Mouse (Mus musculus): ENCODE data around the gene Zdhhc18.
"Not testable (repeated sequence)": the region's sequence is repeated elsewhere in the genome, so short reads cannot be mapped to it uniquely, and the experiment has no call there.

Gene Zdhhc18

DNA sequence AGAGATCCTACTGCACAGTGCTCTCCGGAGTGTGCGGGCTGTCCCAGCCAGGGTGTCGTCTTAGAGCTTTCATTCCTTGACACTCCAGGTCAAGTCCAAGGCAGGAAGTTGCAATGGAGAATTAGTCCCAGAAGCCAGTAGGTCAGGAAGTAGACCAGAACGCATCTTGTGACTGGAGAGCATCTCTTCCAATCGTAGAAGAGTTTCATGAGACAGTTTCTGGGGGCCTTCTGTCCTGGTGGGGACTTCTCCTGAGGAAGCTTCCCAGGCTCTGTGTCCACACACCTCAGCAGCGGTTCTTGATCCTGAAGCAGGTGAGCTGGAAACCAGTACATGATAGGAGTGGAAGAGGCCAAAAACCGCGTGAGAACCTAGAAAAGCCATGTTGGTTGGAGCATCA lies 12.5 kb upstream of the Zdhhc18 start:
- no peak for DNase-seq

DNA sequence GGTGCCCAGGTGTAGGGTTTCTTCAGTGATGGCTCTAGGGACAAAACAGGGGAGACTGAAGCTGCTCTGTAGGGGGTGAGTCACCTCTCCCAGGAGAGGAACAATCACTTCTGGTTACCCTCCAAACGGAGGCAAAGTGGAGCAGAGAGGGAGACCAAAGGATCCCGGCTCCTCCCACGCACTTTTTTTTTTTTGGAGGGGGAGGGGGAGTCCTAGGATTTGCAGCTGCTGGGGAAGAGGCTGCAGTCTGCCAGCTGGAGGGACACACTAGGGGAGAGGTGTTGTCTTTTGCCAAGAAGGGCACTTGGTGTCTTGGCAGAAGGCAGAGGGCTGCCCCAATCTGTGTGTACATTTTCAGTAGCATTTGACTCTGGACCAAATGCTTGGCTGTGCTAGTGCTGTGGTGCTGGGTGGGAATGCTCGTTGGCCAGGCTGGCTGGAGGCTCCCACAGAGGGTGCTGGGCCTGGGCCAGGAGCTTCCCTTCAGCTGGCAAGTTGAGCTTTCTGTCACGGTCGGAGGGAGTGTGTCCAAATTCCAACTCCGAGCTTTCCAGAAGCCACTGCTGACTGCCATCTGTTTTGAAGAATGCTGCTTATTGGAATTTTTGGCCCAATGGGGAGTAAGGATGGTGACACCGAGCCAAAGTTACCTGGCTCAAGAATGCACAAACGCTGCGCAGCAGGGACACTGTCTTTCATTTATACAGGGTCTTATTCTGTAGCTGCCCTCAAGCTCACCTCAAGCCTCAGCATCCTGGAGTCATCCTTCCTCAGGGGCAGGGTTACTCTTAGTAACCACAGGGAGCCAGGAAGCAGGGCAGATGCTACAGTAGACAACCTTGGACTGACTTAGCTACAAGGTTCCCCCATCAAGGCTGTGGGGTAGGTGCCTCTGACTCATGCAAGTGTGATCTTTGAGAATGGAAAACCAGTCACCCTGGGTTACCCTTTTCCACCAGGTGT lies 10.5 kb upstream of the Zdhhc18 start:
- no peak for DNase-seq

DNA sequence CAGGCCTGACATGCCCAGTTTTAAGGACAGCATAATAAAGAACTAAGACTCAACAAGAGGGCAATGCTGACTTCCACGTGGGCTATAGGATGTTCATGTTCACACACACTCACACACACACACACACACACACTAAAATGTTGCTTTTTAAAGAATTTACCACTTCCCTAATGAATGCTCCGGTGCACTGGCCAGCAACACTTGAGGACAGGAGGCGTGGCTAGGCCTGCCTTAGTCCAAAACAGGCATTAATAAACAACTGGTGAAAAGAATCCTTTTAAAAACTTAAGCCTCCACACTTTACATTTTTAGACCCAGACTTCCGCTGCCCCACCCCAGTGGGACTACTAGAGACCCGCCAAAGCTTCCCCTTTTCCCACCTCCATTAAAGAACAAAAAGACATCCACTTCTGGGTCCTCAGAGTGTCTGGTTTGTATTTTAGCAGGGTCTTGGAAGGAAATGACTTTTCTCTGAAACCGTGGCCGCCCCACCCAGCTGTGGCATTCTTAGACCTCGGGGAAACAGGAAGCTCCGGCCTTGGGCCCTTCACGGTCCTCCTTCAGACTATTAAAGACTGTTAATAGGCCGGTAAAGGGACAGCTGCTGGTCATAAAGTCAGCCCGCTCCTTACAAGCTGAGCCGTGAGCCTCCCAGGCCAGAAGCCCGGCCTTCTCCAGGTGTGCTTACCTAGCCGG lies 9.7 kb upstream of the Zdhhc18 start:
- DNase-seq = no peak

DNA sequence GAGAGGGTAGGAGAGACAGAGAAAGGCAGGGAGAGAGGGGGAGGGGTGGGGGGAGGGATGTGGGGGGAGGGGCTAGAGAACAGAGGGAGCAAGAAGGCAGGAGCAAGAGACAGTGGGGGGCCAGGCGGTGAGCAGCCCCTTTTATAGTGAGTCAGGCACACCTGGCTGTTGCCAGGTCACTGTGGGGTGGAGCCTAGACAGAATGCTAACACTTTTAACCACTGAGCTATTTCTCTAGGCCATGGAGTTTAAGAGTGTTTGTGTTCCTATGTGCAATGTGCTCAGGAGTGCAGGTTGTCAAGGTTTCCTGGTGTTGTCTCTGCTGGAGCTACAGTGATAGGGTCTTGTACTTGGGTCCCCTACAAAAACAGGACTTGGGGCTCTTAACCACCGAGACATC lies 8.8 kb upstream of the Zdhhc18 start:
- no peak for DNase-seq

DNA sequence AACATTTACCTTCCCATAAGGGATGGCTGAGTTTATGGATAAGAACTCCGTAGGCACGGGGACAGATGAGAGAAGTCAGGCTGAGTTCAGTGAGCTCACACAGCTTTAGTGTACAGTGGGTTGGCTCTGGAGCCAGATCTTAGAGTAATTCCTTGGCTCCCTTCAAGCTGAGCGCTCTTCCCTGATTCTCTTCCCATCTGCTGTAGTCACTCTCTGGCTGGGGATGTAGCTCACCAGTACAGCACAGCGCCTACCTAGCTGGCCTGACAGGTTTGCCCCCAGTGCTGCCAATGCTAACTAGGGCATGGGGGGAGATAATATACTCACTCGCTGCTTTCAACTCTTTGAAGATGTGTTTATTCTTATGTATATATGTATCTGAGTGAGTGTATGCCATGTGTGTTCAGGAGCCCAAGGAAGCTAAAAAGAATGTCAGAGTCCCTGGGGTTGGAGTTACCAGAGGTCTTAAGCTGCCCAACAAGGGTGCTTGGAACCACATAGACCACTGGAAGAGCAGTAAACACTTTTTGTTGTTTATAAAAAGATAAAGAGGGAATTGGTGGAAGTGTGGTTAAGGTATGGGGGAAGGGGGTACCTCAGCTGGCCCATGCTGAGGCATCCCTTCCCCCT lies 8.0 kb upstream of the Zdhhc18 start:
- no peak for DNase-seq

DNA sequence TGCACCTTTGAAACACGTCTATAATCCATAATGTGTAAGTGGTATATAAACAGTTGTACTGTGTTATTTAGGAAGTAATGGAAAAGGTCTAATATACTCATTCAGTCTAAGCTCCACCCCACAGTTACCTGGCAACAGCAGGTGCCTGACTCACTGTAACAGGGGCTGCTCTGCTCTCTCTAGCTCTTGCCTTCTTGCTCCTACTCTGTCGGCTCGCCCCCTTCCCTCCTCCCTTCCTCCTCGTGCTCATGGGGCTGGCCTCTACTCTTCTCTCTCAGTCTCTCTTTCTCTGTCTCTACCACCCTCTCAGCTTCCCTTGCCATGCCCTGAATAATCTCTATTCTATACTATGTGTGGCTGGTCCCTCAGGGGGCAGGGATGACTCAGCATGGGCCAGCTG lies 7.0 kb upstream of the Zdhhc18 start:
- DNase-seq = no peak

DNA sequence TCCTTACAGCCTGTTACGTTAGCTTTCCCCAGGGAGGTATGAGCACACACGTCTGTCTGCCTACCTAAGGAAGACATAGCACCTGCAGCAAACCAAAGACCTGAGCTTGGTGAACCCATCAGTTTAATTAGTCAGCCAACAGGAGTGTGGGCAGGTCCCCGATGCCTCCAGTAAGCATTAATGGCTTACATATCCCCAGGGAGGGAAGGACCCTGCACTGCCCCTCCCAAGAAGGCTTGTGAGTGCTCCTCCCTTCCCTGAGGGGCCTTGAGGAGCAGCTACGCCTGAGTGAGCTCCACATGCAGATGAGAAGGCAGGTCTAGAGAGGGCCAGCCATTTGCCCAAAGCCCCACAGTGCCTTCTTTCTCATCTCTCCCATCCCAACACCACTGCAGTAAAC lies 6.3 kb upstream of the Zdhhc18 start:
- no peak for DNase-seq

DNA sequence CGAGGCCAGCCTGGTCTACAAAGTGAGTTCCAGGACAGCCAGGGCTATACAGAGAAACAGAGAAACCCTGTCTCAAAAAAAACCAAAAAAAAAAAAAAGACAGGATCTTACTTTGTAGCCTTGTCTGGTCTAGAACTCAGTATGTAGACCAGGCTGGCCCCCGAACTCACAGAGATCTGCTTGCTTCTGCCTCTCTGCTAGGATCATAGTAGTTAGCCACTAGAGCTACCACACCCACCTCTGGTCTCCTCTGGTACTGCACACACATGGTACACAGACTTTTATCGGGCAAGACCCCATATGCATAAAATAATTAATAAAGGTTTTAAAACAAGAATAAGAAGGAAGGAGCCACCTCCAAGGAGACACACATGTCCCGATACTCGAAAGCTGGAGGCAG lies 4.1 kb upstream of the Zdhhc18 start:
- DNase-seq = not testable (repeated sequence)

DNA sequence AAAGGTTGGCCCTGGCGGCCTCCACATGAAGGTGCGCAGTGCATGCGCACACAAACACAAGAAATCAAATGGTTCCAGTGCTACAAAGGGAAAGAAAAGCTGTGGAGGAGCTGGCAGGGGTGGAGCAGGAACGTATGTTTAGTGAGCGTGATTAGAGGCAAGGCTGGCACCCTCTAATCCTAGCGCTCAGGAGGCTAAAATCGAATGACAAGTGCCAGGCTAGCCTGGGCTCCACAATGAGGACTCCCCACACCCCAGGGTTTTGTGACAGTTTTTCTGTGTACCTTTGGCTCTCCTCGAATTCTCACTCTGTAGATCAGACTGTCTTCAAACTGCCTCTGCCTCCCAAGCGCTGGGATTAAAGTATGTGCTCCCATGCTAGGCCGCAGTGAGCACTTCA lies 2.8 kb upstream of the Zdhhc18 start:
- no peak for DNase-seq

DNA sequence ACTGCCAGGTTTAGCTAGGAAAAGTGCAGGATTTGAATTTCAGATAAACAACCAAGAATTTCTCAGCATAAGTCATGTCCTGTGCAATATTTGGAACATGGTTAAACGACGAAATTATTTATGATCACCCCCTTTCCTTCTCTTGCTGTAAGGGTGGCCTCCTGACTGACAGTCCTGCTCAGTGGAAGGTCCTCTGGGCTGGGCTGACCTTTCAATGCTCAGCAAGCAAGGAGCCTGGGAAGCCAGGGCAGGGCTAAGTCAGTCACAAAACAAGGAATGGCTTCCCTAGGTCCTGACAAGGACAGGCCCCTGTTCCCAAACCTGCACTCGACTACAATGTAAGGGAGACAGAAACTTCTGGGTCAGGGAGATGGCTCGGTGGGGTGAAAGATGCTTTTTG lies 2.0 kb upstream of the Zdhhc18 start:
- no peak for DNase-seq

DNA sequence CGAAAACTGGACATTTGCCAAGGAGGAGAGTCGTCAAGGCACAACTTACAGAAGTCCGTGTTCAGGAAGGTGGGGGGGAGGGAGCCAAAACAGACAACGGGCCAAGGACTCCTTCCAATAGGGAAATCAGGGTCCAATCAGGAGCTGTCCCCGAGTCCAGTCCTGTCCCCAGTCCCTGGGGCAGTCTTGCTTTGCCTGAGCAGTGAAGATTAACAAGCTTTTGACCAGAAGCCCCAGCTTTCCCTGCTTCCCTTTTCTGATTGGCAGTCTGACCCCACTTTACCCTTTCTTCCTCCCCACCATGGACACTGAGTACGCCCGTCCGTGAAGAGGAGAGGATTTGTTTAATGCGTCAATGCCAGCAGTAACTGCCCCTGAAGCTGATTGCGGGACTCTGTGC lies 1.5 kb upstream of the Zdhhc18 start:
- DNase-seq = no peak

DNA sequence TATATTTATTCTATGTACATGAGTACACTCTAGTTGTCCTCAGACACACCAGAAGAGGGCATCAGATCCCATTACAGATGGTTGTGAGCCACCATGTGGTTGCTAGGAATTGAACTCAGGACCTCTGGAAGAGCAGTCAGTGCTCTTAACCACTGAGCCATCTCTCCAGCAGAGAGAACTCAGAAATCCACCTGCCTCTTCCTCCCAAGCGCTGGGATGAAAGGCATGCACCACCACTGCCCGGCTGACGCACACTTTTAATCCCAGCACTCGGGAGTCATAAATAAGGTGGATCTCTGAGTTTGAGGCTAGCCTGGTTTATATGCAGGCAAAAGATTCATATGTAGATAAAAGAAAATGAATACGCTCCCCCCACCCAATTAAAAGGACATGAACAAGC lies 490 bp downstream of the Zdhhc18 start:
- DNase-seq = not testable (repeated sequence)

DNA sequence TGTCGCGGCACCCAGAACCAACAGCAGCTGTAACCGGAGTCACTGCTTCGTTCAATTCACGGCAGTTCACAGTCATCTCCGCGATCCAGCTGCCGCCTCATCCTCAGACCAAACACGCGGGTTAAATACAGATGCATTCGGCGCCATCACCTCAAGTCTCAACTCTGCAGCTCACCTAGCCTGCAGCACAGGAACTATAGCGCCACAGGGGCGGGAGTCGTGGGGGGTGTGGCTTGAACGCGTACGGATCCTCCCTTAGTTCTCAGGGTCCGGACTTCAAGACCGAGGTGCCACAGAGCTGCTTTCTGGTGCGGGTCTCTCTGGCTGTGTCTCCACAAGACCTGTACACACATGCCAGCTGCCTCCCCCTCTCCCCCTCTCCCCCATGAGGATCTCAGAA lies 4.3 kb downstream of the Zdhhc18 start:
- DNase-seq = no peak

DNA sequence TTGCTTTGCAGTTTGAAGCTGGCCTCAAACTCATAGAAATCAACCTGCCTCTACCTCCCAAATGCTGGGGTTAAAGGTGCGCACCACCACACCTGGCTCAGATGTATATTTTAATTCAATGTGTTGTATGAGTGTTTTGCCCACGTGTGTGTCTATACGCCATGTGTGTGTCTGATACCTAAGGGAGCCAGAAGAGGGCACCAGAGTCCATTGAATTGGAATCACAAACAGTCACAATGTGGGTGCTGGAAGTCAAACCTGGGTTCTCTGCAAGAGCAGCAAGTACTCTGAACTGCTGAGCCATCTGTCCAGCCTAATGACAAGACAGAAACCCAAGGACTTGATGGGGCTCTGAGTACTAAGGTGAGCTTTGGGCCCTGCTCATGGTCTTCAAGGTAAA lies 4.8 kb downstream of the Zdhhc18 start:
- DNase-seq = no peak

DNA sequence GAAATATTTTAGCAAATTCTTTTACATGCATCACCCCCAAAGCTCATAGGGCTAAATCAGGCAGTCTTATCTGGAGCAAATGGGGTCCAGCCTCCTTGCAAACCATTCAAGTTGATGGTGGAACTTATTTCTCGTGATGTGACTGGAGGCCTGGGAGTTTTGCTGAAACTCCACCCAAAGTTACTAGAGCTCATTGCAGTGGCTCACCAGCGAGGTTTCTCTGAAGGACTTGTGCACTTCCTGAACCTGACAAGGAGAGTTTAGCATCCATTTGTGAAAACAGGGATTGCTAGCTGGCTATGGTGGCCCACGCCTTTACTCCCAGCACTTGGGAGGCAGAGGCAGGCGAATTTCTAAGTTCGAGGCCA lies 15.9 kb downstream of the Zdhhc18 start:
- DNase-seq = no peak

DNA sequence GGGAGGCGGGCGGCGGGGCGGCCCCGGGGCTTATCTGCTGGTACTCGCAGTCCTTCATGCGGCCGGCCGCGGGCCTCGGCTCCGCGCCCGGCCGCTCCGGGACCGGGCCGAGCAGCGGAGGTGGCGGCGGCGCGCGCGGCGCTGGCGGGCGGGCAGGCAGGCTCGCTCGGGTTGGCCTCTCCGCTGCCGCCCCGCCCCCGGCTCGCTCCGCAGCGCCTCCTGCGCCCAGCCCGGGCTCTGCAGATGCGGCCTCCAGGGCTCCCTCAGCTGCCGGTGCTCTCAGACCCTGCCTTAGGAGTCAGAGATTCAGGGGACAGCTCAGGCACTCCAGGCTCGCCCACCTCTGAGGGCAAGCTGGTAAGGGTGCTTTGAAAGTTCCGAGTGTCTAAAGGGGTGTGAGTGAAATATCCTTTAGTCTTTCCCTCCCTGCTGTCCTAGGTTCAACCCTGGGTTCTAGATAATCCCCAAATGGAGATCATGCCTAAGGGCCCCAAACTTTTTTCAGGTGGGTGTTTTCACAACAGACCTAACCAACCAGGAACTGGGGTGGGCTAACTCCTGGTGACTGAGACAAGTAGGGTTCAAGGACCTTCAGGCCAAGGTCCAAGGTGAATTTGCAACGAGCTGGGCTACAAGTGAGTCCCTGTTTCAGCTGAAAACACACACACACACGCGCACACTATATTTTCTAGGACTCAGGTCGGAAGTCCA lies 16.5 kb downstream of the Zdhhc18 start:
- peak; percentile 93 to 95 for DNase-seq

DNA sequence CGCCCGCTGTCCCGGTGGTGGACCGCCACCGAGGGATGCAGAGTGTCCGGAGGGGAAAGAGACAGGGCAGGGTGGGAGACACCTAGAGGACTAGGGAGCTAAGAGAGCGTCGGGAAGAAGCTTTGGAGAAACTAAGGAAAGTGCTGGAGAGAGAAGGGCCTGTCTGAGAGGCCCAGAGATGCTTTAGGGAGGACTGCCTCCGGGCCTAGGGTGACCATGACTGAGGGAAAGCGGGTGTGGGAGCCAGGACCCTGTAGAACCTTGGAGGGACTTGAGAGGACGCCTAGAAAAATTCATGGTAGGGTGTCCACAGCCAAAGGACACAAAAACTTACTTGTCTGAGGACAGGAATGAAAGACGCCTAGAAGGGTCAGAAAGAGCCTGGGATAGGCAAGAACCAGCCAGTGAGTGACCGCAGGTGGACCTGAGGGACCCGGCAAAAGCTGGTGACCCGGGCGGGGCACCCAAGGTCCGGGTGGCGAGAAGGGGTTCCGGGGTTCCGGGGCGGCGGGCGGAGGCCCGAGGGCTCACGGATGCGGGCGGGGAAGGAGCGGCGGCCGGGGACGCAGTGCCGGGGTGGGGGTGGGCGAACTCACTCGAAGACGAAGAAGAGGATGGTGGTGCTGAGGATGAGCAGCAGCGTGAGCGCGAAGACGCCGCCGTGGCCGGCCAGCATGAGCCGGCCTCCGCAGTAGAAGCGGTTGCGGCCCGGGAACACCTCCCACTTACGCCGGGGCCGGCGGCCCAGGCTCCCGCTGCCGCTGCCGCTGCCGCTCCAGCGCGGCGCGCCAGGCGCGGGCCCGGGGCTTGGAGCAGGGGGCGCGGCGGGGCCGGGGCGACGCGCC lies 17.2 kb downstream of the Zdhhc18 start:
- DNase-seq = peak; percentile 68 to 70

DNA sequence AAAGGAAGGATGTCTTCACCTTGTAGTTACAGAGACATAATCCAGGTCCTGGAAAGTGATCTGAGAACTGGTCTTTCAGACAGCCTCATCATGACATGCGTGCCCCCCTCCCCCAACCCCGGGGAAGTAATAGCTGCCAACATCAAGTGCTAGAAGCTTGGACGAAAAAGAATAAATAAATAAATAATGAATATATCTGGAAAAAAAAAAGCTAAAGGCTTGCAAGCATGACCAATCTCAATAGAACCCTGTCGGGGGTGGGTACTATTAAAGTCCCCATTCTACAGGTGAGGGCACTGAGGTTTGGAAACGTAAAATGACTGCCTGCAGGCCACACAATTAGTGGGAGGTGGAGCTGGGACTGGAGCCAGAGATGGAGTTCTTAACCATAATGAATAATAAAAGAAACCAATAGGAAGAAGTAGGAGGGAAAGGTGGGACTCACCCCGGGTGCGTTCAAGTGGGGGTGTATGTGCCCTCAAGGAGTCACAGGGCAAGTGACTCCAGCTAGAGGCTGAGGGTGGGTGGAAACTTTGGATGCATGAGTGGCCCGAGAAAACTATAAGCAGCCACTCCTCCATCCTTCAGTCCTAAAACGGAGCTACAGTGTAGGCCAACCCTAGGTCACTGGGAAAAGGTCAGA lies 18.1 kb downstream of the Zdhhc18 start:
- no peak for DNase-seq

DNA sequence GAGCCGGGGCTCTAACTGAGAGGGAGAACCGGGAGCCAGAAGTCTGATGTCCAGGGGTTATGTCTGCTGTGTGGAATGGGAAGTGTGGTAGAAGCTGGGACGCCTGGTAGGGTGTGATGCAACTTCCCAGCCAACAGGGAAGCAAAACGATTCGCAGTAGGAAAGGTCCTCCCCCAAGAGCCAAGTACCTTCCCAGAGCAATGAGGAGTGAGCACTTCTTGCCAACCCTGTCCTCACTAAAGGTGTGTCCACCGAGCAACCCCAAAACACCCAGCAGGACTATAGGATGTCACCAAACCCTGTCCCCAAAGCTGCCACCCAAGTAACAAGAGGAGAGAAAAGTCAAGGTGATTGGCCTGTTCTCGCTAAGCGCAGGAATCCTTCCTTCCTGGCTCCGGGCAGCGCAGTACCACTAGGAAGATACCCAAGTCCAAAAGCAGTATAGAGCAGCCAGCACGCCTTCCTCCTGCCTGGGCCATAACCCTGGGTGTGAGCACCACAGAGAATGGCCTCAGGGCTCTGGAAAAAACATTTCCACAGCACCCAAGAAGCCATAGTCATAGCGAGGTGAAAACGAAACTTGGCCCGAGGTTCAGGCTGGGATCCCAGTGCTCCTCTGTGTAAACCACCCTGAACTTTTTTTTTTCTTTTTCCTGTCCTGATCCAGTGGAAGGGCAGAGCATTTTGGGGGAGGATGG lies 18.7 kb downstream of the Zdhhc18 start:
- DNase-seq = no peak

DNA sequence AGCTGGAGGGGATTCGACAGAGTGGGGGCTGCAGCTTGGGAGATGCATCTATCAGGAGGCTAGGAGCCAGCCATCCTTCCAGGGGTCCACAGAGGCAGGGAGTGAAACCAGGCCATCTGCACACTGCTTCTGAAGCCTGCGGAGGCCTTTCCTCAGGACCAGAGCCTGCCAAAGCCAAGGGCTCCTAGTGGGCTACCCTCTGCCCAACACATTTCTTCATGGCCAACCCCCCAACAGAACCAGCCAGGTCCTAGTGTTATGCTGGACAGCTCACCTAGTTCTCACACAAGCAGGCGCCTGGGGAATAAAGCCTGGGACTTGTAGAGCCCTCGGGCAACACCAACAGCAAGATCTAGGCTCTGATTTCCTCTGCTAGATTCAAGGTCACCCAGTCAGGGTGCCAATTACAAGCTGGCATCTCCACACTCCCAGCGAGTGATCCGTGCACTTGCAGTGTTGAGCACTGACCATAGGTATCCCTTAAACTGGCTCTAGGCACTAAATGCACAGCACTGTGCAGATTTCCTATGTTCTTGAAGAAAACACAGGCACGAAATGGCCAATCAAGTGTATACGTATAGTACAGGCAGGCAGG lies 19.5 kb downstream of the Zdhhc18 start:
- DNase-seq = no peak

DNA sequence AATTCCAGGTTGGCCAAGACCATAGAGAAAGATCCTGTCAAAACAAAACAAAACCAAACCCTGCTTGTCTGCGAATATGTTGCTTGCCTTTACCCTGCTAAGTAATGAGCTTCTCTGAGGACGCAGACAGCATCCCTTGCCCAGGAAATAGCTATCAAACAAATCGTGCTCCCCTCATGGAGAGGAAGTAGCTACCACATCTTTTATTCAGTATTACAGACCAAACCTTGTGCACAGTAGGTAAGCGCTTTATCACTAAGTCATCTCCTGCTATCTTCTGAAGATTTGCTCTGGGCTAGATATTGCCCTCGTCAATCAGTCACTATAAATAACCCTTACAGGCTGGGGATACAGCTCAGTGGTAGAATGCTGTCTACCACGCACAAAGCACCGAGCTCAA lies 20.8 kb downstream of the Zdhhc18 start:
- no peak for DNase-seq

Data from thymus, postnatal 36 days (tissue).